Comparison of ENCODE assay signal across 10 mouse cellular contexts in the genomic region with DNA sequence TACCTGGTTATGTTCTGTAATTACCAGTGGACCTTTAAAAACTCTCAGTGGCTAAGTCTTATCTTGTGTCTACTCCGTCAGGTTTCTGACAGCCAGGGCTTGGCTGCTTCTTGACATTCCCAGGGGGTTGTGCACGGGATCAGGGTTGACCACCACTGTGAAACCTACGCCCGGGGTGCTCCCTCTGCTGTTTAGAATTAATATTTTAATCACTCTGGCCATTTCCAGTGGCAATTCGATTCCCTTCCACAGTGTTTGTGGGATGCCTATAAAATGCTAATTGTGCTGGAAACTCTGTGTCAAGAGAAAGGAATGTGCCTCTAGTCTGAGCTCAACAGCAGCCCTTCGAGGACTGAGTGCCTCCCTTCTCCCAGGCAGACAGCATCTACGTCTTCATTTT.
DNase-seq lines count a peak whose midpoint lies in the region; ATAC-seq lines count a peak whose summit lies in the region.
"Had no signal": no experiment of that assay in that cellular context is flagged by ENCODE, and none has a peak within 500 bp of the region (broad histone marks: within the 10 kb centered on the region; RNA-seq: fewer than 3 reads in every experiment).

No protein-coding gene starts in this region.

- 42% methylated on average over 7 of the region's 7 CpGs for WGBS in embryonic facial prominence, embryonic 14.5 days
- 62% methylated on average over 7 of the region's 7 CpGs for WGBS in embryonic facial prominence, embryonic 10.5 days
- 26% methylated on average over 7 of the region's 7 CpGs for WGBS in neural tube, embryonic 15.5 days
- WGBS in kidney, embryonic 16.5 days: 28% methylated on average over 7 of the region's 7 CpGs

- 0 out of 2 replicates have a peak, but pooled peaks cover 7% of the 10 kb centered on the region for H3K4me1 ChIP-seq in embryonic facial prominence, embryonic 14.5 days (ENCODE audit: control insufficient read depth, insufficient read depth, low read length)
- H3K4me1 ChIP-seq in embryonic facial prominence, embryonic 10.5 days: peaks cover 12% of the 10 kb centered on the region
- H3K4me1 ChIP-seq in neural tube, embryonic 15.5 days: no peaks in the 10 kb centered on the region; the same call in 1 of the 2 replicates
- H3K4me1 ChIP-seq in kidney, embryonic 16.5 days (ENCODE audit: insufficient read depth, low read length): peaks cover 7% of the 10 kb centered on the region; the same call in 1 of the 2 replicates

- no peak overlapping the region for H3K9ac ChIP-seq in embryonic facial prominence, embryonic 14.5 days (ENCODE audit: low read depth, low read length)
- H3K9ac ChIP-seq in neural tube, embryonic 15.5 days (replicated peaks): no peak overlapping the region
- no peak overlapping the region for H3K9ac ChIP-seq in kidney, embryonic 16.5 days (replicated peaks; ENCODE audit: low read length)

- 0 out of 2 replicates have a peak, but pooled peaks have one; percentile 48 for ATAC-seq in embryonic facial prominence, embryonic 14.5 days (ENCODE audit: low read depth)
- ATAC-seq in neural tube, embryonic 15.5 days (ENCODE audit: low FRiP score): no peak
- ATAC-seq in kidney, embryonic 16.5 days (ENCODE audit: low FRiP score, low TSS enrichment): 0 out of 2 replicates have a peak, but pooled peaks have one; percentile 29
- no peak for ATAC-seq in inflammation-experienced regulatory T-cells, adult 6 months

- H3K9me3 ChIP-seq in embryonic facial prominence, embryonic 14.5 days (ENCODE audit: control insufficient read depth, low read length): no peaks in the 10 kb centered on the region
- H3K9me3 ChIP-seq in embryonic facial prominence, embryonic 10.5 days: no peaks in the 10 kb centered on the region
- H3K9me3 ChIP-seq in neural tube, embryonic 15.5 days (replicated peaks): no peaks in the 10 kb centered on the region
- no peaks in the 10 kb centered on the region for H3K9me3 ChIP-seq in kidney, embryonic 16.5 days (ENCODE audit: low read length)

- no peak overlapping the region for H3K27ac ChIP-seq in embryonic facial prominence, embryonic 14.5 days (replicated peaks; ENCODE audit: low read depth, low read length)
- H3K27ac ChIP-seq in embryonic facial prominence, embryonic 10.5 days (replicated peaks): no peak overlapping the region
- no peak overlapping the region for H3K27ac ChIP-seq in neural tube, embryonic 15.5 days (replicated peaks)
- no peak overlapping the region; the same call in 1 of the 2 replicates for H3K27ac ChIP-seq in kidney, embryonic 16.5 days (ENCODE audit: low read length)

- H3K4me3 ChIP-seq in embryonic facial prominence, embryonic 14.5 days (ENCODE audit: low read depth, low read length): no peak overlapping the region
- no peak overlapping the region for H3K4me3 ChIP-seq in embryonic facial prominence, embryonic 10.5 days
- no peak overlapping the region for H3K4me3 ChIP-seq in neural tube, embryonic 15.5 days (replicated peaks)
- H3K4me3 ChIP-seq in kidney, embryonic 16.5 days (ENCODE audit: low read length): no peak overlapping the region

- H3K27me3 ChIP-seq in embryonic facial prominence, embryonic 14.5 days (replicated peaks; ENCODE audit: control insufficient read depth, insufficient read depth, low read length): no peaks in the 10 kb centered on the region
- H3K27me3 ChIP-seq in embryonic facial prominence, embryonic 10.5 days (replicated peaks; ENCODE audit: low read depth, poor library complexity, severe bottlenecking): no peaks in the 10 kb centered on the region
- H3K27me3 ChIP-seq in neural tube, embryonic 15.5 days (replicated peaks): no peaks in the 10 kb centered on the region
- no peaks in the 10 kb centered on the region for H3K27me3 ChIP-seq in kidney, embryonic 16.5 days (ENCODE audit: insufficient read depth, low read length)

- DNase-seq in embryonic facial prominence, embryonic 14.5 days (ENCODE audit: low spot score): peak; percentile 58
- no peak for DNase-seq in embryonic facial prominence, embryonic 10.5 days (ENCODE audit: low spot score)
- DNase-seq in neural tube, embryonic 10.5 days (ENCODE audit: extremely low spot score, low spot score): no peak
- DNase-seq in lung, postnatal 4 days: peak; percentile 53 to 59
- DNase-seq in spleen, adult 18-20 months: no peak
- DNase-seq: adrenal gland, adult 2 months; B cell, adult 2 months had no signal

- H3K36me3 ChIP-seq in embryonic facial prominence, embryonic 14.5 days (ENCODE audit: control insufficient read depth, insufficient read depth, low read length): no peaks in the 10 kb centered on the region
- H3K36me3 ChIP-seq in embryonic facial prominence, embryonic 10.5 days (replicated peaks): no peaks in the 10 kb centered on the region
- no peaks in the 10 kb centered on the region for H3K36me3 ChIP-seq in neural tube, embryonic 15.5 days
- H3K36me3 ChIP-seq in kidney, embryonic 16.5 days (ENCODE audit: insufficient read depth, low read length): no peaks in the 10 kb centered on the region

- no peak overlapping the region for H3K4me2 ChIP-seq in embryonic facial prominence, embryonic 14.5 days (ENCODE audit: low read depth, low read length)
- 0 out of 2 replicates have a peak overlapping the region, but pooled peaks have one; percentile 3 for H3K4me2 ChIP-seq in neural tube, embryonic 15.5 days
- no peak overlapping the region for H3K4me2 ChIP-seq in kidney, embryonic 16.5 days (replicated peaks; ENCODE audit: low read depth, low read length)

Comparison
In these comparisons a context has a peak if more than half of its experiments do, and no peak if none do; other contexts are left out.
1. DNase-seq: peak in embryonic facial prominence, embryonic 14.5 days (single experiment) and lung, postnatal 4 days (2 of 2); none in embryonic facial prominence, embryonic 10.5 days (single experiment), neural tube, embryonic 10.5 days (single experiment) and spleen, adult 18-20 months (0 of 2).
2. ATAC-seq: peak in embryonic facial prominence, embryonic 14.5 days (single experiment) and kidney, embryonic 16.5 days (single experiment); none in neural tube, embryonic 15.5 days (single experiment) and inflammation-experienced regulatory T-cells, adult 6 months (single experiment).